Mouse (Mus musculus) thymus, adult 2 months (tissue): ENCODE data around the gene Psg16.

ENCODE experiments used
- CTCF ChIP-seq: fragments of 200-500 bp; IDR thresholded peaks from 2 replicates; pipeline ENCODE4 v1.5.1; 2012; ENCODE audit warnings: mild to moderate bottlenecking, control low read depth, low read length, moderate library complexity, borderline replicate concordance; ENCODE audit not compliant: control insufficient read depth, poor library complexity, insufficient read depth; ENCODE audit errors: extremely low read depth
- POLR2A ChIP-seq: fragments of 200-500 bp; IDR thresholded peaks from 2 replicates; pipeline ENCODE4 v1.6.1; 2012; ENCODE audit warnings: mild to moderate bottlenecking, low read length, control low read depth, moderate library complexity; ENCODE audit not compliant: control insufficient read depth, poor library complexity, insufficient read depth; ENCODE audit errors: extremely low read depth

GRCm38 (mm10) chr7:17027588-17028343 is 46.1 kb upstream of the Psg16 start, which contains the start of gene Ppp5c:
- TF ChIP-seq POLR2A, result 0 out of 2 replicates have a peak, but pooled peaks have one; percentile 14
- TF ChIP-seq CTCF, result no peak; the same call in 1 of the 2 replicates
